Mouse (Mus musculus) gonadal fat pad, adult 2 months (tissue): ENCODE measurements around the gene Osbpl10. TPM values are rescaled to one million over a fixed set of nuclear protein-coding genes. Genes with fewer than 3 reads are reported as not detected.

Experiments
- DNase-seq: peaks from one replicate; pipeline ENCODE4 v3.0.0-alpha.2; 2012; ENCODE audit warnings: low read depth
- polyA plus RNA-seq: library from polyadenylated mRNA; depleted of rRNA; stranded (reverse); fragments of >200 nt; gene quantifications from 2 replicates; pipeline ENCODE4 v1.2.3, GENCODE M21; 2012

Gene Osbpl10
- polyA plus RNA-seq, 1 experiment, result 7.1 TPM

- no peak for DNase-seq
Measured at GRCm38 (mm10) chr9:115034271-115034670, 55.9 kb downstream of the Osbpl10 start.

- DNase-seq, result no peak
Measured at GRCm38 (mm10) chr9:115034788-115035187, 56.4 kb downstream of the Osbpl10 start.

GRCm38 (mm10) chr9:115038215-115038614, 59.8 kb downstream of the Osbpl10 start:
- DNase-seq, result no peak

- no peak for DNase-seq
Measured at GRCm38 (mm10) chr9:115038686-115039085, 60.3 kb downstream of the Osbpl10 start.

- DNase-seq, result no peak
Measured at GRCm38 (mm10) chr9:115039245-115039644, 60.9 kb downstream of the Osbpl10 start.

GRCm38 (mm10) chr9:115042571-115042970, 64.2 kb downstream of the Osbpl10 start:
- no peak for DNase-seq

- no peak for DNase-seq
Measured at GRCm38 (mm10) chr9:115042971-115043706, 64.8 kb downstream of the Osbpl10 start.

- DNase-seq, result no peak
Measured at GRCm38 (mm10) chr9:115043881-115044770, 65.8 kb downstream of the Osbpl10 start.

GRCm38 (mm10) chr9:115045087-115045800, 66.9 kb downstream of the Osbpl10 start:
- DNase-seq, result no peak

GRCm38 (mm10) chr9:115046701-115047100, 68.3 kb downstream of the Osbpl10 start:
- no peak for DNase-seq

- no peak for DNase-seq
Measured at GRCm38 (mm10) chr9:115048340-115048739, 70.0 kb downstream of the Osbpl10 start.

- no peak for DNase-seq
Measured at GRCm38 (mm10) chr9:115048861-115049260, 70.5 kb downstream of the Osbpl10 start.

- peak; percentile 58 for DNase-seq
Measured at GRCm38 (mm10) chr9:115049981-115050720, 71.8 kb downstream of the Osbpl10 start.

GRCm38 (mm10) chr9:115051976-115052375, 73.6 kb downstream of the Osbpl10 start:
- no peak for DNase-seq

- DNase-seq, result no peak
Measured at GRCm38 (mm10) chr9:115053779-115054178, 75.4 kb downstream of the Osbpl10 start.

- DNase-seq, result no peak
Measured at GRCm38 (mm10) chr9:115055041-115055830, 76.9 kb downstream of the Osbpl10 start.

GRCm38 (mm10) chr9:115058806-115059205, 80.4 kb downstream of the Osbpl10 start:
- no peak for DNase-seq

GRCm38 (mm10) chr9:115064834-115065233, 86.5 kb downstream of the Osbpl10 start:
- no peak for DNase-seq

GRCm38 (mm10) chr9:115067071-115067470, 88.7 kb downstream of the Osbpl10 start:
- no peak for DNase-seq

GRCm38 (mm10) chr9:115075191-115075590, 96.8 kb downstream of the Osbpl10 start:
- no peak for DNase-seq
